Mouse (Mus musculus) monocyte, adult 2 months (primary cell): ENCODE data around the gene Zfp189.
"Not testable (repeated sequence)": the region's sequence is repeated elsewhere in the genome, so short reads cannot be mapped to it uniquely, and the experiment has no call there.

Source experiments
- DNase-seq, 2 experiments: peaks; one replicate each; pipeline ENCODE4 v3.0.0; 2022; ENCODE audit warnings: low spot score in 2 of 2, low read depth in 1 of 2

Zfp189 gene

GRCm38 (mm10) chr4:49520572-49521340 lies at the start of gene Zfp189, which contains the start of gene Mrpl50:
Zfp189 (plus strand) TSS chr4:49521176.
Mrpl50 (minus strand) TSS chr4:49521093.
- peak; percentile 69 to 83 for DNase-seq

DNA sequence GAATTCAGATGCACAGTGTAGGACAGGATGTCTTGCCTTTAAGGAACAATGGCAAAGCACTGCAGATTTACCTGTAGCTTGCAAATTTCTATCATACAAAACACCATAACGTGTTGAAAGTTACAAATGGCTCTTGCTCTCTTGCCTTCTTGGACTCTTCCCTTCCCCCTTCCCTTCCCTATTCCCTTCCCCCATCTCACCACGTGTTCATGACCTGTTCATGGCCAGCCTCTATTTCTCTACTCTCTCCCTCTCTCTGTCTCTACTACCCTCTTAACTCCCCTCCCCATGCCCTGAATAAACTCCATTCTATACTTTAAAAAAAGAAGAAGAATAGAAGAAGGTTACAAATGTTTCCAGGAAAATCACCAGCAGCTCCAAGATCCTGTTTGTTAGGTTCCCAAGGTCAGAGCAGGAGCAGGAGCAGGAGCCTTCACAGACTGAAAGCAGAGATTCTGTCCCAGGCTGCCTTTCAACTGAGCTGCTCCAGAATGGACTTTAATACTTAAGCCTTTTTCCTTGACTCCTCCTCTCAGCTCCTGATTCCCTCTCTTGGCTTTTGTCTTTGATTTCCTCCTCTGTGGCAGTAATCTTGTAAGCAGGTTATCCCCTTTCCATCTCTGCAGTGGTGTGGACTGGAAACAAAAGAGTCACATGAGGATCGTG lies 47.4 kb upstream of the Zfp189 start, which contains the start of gene Acnat1:
Gene Acnat1, minus strand, starts transcription at position 478 of the 666 bp plus-strand sequence.
- DNase-seq = no peak

- DNase-seq = no peak
Observed at GRCm38 (mm10) chr4:49474583-49474982, 46.4 kb upstream of the Zfp189 start.

DNA sequence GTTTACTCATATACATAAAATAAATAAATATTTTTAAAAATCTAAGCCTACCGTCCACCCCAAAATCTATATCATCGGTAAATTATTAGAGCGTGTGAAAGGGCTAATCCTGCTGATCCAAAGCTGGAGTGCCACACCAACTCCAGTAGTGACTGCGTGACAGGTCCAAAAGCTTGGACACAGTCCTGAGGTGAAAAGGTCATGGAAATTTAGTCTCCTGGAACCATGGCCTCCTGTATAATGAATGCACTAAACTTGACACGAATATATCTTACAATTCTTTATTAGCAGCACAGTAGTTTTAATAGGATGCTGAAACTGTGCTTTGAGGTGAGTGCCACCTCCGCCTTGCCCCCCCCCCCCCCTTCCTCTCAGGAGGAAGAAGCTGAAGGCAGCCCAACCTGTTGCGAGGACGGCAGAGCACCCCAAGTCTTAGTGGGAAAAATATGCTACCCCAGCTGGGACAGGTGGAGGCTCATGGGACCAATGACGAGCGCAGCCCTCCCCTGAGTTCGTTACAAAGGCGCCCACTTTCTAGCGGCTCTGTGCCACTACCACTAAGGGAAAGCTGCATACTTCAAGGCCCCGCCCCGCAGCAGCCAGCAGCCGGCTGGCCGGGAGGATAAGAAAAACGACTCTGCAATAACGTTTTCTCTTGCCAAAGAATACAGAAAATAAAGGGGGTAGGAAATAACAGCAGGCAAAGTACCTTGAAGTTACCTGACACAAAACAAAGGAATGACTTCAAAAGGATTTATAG lies 42.7 kb upstream of the Zfp189 start:
- DNase-seq = no peak

DNA sequence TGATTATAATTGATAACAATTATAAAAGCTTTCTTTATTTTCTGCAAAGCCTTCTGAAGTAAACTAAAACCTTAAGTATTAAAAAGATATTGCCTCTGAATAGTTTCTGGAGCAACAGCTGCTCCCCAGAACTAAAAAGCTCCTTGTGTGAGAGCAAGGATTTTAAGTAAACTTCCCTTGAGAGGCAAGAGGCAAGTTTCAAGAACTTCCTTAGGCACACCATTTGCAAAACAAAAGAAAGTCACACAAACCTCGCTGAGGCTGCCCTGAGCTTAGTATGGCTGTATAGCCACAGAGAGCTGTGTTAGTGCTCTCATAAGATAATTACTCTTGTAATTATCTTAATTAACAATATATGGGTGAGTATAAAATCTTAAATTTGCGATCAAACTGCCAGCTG lies 41.9 kb upstream of the Zfp189 start:
- DNase-seq = not testable (repeated sequence)

GRCm38 (mm10) chr4:49480104-49480760 lies 40.7 kb upstream of the Zfp189 start:
- DNase-seq = no peak

GRCm38 (mm10) chr4:49480896-49481295 lies 40.1 kb upstream of the Zfp189 start:
- DNase-seq = no peak

DNA sequence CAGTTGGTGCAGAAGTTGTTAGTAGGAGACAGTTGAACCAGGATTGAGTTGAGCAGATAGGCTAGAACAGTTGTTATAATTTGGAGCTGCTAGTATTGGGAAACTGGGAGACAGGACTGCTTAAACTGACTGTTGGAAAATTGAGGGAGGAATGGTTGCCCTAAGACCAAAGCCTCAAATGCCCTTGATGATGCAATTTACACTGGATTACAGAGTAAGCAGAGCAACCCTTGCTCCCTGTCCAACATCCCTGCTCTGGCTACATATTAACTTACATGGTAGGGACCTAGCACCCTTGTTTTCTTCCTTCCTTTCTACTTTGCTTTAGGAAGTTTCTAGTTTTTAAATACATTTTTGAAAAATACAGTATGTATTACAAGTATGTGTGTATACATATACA lies 35.5 kb upstream of the Zfp189 start:
- DNase-seq = no peak

GRCm38 (mm10) chr4:49485934-49486650 lies 34.9 kb upstream of the Zfp189 start:
- DNase-seq = not testable (repeated sequence)

GRCm38 (mm10) chr4:49503563-49503962 lies 17.4 kb upstream of the Zfp189 start:
- DNase-seq = no peak

DNA sequence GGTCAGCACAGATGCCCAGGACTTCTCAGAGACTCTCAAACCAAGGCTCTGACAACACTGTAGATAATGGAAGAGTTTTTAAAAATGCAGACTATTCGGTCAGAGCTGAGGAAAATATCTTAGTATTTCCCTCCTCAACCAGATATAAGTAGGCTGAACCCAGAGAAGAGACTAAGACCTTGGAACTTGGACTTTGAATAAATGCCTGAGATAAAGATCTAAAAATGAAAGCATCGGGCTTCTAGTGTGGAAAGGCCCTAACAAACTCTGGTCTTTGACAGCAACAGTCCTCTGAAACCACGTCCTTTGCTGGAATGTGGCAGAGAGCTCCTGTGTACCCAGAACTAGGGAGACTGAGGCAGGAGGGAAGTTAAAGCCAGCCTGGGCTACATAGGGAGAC lies 14.6 kb upstream of the Zfp189 start, which contains the start of gene Baat:
Gene Baat, minus strand, starts transcription at position 172 of the 400 bp plus-strand sequence.
- no peak for DNase-seq

DNA sequence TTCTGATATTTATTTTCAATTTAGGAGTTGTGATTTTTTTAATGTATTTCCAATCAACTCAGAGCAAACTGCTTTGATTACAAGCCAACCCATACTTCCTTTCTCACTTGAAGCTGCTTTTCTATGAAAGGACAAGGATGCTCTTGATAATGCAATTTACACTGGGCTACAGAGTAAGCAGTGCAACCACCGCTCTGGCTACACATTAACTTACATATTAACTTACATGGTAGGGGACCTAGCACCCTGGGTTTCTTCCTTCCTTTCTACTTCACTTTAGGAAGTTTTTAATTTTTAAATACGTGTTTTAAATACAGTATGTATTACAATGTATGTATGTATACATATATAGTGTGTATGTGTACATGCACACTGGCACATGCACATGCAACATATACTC lies 11.8 kb upstream of the Zfp189 start:
- DNase-seq = no peak

DNA sequence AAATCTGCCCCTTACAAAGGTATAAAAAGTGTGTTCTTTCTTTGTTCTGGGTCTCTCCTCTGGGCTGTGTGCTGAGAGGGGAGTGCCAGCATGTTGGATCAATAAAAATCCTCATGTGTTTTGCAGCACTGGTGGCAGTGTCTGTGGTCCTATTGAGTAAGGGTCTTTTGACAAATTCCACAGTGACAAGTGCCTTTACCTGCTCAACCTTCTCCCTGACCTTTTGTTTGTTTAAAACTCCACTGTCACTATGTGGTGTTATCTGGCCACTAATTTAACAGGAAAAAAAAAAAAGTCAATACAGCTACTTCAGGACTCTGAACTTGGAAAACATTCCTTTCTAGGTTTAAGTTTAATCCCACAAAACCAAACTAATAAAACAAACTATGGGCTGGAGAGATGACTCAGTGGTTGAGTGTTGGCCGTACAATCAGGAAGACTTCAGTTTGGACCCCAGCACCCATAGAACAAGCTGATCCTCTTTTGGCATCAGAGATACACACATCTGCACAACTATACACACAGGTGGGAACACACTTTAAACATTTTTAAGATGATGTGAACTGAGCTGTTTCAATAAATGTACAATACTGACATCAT lies 10.6 kb upstream of the Zfp189 start:
- DNase-seq = not testable (repeated sequence)

DNA sequence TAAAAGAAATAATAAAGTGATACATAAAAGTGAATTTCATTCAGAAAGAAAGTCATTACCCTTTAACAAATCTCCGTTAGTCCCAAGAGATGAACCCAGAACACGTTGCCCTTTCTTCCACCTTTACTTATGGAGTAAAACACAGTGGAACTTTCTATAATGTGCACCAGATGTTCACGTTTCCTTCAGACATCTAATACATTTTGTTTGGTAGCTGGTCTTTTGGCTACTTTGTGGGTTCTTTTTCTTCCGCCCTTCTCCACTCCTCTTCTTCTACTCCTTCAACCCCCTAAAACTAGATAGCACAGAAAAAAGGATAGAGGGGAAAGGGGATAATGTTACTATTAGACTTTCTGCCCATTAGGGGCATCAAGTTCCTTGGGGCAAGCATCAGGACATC lies 8.3 kb upstream of the Zfp189 start:
- DNase-seq = no peak

- DNase-seq = no peak
Observed at GRCm38 (mm10) chr4:49514441-49514840, 6.5 kb upstream of the Zfp189 start.

DNA sequence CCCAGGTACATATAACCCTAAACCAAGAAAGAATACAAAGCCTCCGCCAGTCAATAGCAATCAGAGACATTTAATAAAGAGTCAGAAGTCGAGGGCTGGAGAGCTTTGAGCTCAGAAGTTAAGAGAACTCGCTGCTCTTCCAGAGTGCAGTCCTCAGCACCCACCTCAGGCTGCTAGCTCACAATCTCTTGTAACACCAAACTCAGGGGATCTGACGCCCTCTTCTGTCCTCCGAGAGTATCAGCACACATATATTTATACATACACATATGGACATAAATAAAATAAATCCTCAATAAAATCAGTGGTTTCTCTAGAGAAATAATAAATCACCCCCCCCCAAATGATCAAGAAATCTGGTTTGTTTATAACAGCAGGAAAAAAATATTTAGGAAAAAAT lies 1.5 kb upstream of the Zfp189 start:
- no peak for DNase-seq

DNA sequence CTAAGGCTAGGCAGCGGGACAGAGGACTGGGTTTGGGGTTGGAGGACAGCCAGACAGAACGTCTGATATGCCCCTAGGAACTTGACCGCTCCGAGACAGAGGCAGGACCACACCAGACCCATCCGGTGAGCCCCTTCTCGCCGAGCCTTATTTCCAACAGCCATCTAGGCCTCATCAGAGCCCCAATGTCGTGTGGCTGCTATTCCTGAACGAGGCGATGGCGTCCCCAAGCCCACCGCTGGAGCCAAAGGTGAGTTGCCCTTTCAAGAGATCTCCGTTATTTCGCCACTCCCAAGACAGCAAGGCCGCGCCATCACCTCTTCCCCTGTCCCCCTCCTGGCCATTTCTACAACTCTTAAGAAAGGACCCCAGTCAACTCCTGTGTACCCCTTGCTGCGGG lies 370 bp downstream of the Zfp189 start:
- DNase-seq = no peak

DNA sequence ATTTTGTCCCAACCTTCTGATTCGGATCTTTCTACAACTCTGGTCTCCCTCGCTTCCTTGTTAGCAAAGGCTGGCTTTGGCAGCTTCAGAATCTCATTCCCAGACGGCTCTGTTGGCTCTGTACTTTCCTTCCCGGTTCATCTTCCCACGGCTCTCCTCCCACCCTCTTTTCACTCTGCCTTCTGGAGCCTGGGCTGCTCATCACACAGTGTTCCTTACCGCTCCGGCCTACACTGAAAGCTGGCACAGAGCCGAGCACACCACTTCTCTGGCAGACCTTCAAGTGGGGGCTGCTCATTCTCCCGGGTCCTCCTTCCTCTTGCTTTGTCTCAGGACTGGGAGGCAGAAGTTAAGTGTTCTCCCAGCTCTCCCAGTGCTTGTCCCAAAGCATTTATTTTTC lies 1.6 kb downstream of the Zfp189 start:
- DNase-seq = no peak

GRCm38 (mm10) chr4:49535036-49535435 lies 14.1 kb downstream of the Zfp189 start:
- no peak for DNase-seq

GRCm38 (mm10) chr4:49535675-49536294 lies 14.8 kb downstream of the Zfp189 start:
- no peak for DNase-seq
